Mouse (Mus musculus) ZHBTc4 (cell line): Measurements from ENCODE around the gene Olfr615.
"Not testable (repeated sequence)": the region's sequence is repeated elsewhere in the genome, so short reads cannot be mapped to it uniquely, and the experiment has no call there.

Experiments used
- DNase-seq: peaks from one replicate; pipeline ENCODE4 v3.0.0-alpha.2; 2011; ENCODE audit warnings: low read depth, low spot score

The Olfr615 gene

DNA sequence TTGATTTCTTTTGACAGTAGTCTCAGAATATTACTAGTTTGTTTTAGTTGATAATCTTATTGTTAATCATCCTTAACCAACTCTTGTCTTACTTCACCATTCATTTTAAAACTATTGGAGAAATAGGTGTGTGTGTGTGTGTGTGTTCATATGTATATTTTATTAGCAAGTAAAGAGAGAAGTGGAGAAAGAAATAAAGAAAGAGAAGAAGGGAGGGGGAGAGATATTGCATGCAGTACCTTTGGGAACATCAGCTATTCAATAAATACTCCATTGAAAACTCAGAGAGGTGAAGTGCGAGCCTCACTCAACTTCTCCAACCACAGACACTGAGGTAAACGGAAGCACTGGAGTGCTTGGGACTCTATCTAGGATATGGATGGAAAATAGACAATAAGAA, at the start of gene Olfr615:
Gene Olfr615 (plus strand): TSS at position 301 of the 400 bp plus-strand sequence.
- no peak for DNase-seq

GRCm38 (mm10) chr7:103512022-103512421, 43.9 kb upstream of the Olfr615 start, which contains the start of gene Olfr610:
Gene Olfr610 (minus strand): TSS chr7:103512122.
- DNase-seq, result no peak

DNA sequence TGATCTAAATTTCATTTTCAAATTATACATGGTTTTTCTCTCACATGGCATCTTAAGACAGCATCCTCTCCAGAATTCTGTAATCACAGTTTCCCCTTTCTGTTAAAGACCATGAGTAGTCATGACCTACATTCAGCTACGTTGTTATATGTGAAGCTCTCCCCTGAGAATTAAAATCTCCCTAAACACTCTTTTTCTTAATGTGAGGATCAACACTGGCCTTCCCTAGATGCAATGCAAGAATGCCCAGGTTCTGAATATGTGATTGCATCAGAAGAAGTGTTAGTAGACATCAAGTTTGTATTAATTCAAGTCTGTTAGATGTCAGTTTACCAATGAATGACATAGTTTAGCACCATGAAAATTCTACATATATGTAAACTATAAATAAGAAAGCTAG, 35.1 kb upstream of the Olfr615 start, which contains the start of gene Olfr611:
Gene Olfr611 (minus strand): TSS at position 101 of the 400 bp plus-strand sequence.
- not testable (repeated sequence) for DNase-seq

- DNase-seq, result not testable (repeated sequence)
These were observed 13.3 kb upstream of the Olfr615 start, which contains the start of gene Olfr612 for GRCm38 (mm10) chr7:103542617-103543016. Gene Olfr612 (minus strand): TSS chr7:103542717.

DNA sequence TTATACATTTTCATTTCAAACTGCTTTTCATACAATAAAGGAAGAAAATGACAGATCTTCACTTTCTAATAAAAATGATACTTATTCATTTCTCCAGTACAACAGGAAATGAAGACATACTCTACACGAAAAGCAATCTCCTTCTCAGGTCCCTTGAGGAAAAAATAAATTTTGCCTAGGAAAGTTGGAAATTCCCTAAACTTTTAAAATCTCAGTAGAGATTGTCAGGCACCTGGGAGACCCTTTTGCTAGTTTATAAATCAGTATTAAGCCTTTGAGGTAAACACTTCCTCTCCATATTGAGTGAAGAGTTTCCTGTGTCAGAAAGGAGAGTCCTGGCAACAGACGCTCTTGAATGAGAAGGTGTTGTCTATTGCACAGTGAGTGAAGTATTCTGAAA, 8.1 kb upstream of the Olfr615 start, which contains the start of gene Olfr613:
Gene Olfr613 (plus strand): TSS at position 301 of the 400 bp plus-strand sequence.
- DNase-seq, result no peak

DNA sequence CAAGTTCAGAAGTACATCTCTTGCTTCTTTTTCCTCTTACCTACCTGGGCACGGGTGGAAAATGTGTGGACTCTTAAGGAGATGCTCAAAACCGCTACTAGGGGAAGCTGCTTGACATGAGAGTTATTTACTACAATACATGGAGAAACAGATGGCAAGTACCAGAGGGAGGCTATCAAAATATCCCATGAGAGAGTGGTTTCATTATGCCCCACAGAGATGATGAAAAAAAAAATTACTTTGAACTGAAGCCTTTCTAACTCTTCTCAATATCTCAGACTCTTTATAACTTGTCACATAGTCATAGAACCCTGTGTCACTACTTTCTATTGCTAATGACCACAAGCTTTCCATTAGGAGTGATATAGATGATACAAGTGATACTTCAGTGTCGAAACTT, 13.2 kb downstream of the Olfr615 start, which contains the start of gene Olfr616:
Gene Olfr616 (minus strand): TSS at position 101 of the 400 bp plus-strand sequence.
- no peak for DNase-seq

GRCm38 (mm10) chr7:103572761-103573160, 16.9 kb downstream of the Olfr615 start, which contains the start of gene Olfr617:
Gene Olfr617 (plus strand): TSS chr7:103573061.
- no peak for DNase-seq

- no peak for DNase-seq
These were observed 33.9 kb downstream of the Olfr615 start, which contains the start of gene Olfr618 for GRCm38 (mm10) chr7:103589803-103590202. Gene Olfr618 (plus strand): TSS chr7:103590103.

GRCm38 (mm10) chr7:103600275-103600674, 44.4 kb downstream of the Olfr615 start, which contains the start of gene Olfr619:
Gene Olfr619 (plus strand): TSS chr7:103600575.
- DNase-seq, result no peak

DNA sequence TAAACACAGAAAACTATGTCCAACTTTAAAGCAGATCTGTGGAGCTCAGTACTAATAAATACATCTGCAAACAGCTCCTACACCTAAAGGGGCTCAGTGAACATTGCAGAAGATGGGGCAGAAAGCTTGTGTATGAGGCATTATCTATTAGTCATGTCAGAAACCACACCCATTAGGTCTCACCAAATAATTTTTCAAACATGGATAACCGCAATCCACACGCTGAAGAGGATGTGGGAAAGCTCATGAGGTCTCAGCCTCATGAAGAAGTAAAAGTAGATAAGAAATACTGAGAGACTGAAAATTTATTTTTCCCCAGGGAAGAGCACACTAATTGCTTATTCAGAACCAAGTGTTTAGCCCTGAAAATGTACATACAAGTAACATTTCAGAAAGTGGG, 51.5 kb downstream of the Olfr615 start:
- no peak for DNase-seq

GRCm38 (mm10) chr7:103612434-103612833, 56.6 kb downstream of the Olfr615 start, which contains the start of gene Olfr620:
Gene Olfr620 (minus strand): TSS chr7:103612534.
- DNase-seq, result no peak
